Mouse (Mus musculus) hematopoietic stem cell, adult 5-6 weeks (primary cell): ENCODE results near the gene Ghr. TPM values are rescaled to one million over a fixed set of nuclear protein-coding genes. Genes with fewer than 3 reads are reported as not detected.
A peak's percentile ranks its signal among the peaks of the same experiment; 100 is the strongest.

Experiments used
- ATAC-seq, 2 experiments: fragments of 125-278 bp in 1 of 2; replicated peaks in 1 of 2; 2 replicates each; pipeline ENCODE4 v1.8.0; 2016 to 2017; ENCODE audit warnings: inconsistent platforms in 2 of 2, mild to moderate bottlenecking in 2 of 2, moderate number of reproducible peaks in 2 of 2, low read depth in 1 of 2, moderate TSS enrichment in 1 of 2; ENCODE audit not compliant: low FRiP score in 2 of 2, poor library complexity in 2 of 2, severe bottlenecking in 2 of 2, insufficient read depth in 1 of 2, low TSS enrichment in 1 of 2
- total RNA-seq: library from RNA; stranded (forward); fragments of 172-1452, 232-1000 nt; gene quantifications from 2 replicates; pipeline ENCODE4 v1.2.3, GENCODE M21; 2017

Ghr gene
- total RNA-seq: 2.9 and 3.1 TPM in 2 replicates

DNA sequence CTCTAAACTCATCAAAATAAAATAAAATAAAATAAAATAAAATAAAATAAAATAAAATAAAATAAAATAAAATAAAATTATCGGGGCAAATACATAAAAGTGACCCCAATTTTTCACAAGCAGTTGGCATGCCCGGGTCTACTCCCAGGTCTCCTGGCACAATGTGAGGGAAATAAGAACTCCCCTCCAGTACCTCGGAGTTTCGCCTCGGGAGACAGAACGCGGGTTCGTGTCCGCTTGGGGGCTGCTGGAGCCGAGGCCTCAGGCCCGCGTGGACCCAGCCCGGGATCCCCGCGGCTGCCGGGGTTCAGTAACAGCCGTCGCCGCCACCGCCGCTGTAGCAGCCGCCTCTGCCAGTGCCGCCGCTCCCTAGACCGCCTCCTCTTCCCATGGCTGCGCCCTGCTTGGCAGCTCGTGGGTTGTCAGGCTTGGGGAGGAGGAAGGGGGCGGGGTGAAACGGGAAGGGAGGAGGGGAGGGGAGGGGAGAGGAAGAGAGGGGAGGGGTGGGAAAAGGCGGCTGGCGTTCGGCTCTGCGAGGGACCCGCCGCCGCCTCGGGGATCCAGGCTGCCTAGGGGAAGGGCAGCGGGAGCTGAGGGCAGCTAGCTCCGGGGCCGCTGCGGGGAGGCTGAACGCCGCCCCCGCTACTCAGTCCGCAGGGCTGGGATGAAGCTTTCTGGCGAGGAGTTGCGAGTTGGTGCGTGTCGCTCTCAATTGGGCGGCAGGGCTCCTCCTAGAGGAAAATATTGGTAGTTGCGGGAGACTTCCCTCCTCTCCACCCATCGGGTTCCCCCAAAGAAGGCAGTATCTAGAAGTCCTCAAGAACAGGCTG lies at the start of gene Ghr:
Gene Ghr, minus strand, starts transcription at position 686 of the 830 bp plus-strand sequence.
- peak; percentile 89 to 93 for ATAC-seq

DNA sequence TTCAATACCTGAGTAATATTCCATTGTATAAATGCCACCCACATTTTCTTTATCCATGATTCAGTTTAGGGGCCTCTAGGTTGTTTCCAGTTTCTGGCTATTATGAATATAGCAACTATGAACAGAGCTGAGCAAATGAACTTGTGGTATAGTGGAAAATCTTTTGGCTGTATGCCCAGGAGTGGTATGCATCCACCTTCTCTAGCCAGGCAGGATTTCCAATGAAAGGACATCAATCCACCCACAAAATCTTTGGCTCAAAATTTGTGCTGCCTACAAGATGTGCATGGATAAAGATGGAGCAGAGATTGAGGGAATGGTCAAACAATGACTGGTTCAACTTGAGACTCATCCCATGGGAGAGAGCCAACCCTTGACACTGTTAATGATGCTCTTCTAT lies 39.5 kb upstream of the Ghr start:
- ATAC-seq: no peak

DNA sequence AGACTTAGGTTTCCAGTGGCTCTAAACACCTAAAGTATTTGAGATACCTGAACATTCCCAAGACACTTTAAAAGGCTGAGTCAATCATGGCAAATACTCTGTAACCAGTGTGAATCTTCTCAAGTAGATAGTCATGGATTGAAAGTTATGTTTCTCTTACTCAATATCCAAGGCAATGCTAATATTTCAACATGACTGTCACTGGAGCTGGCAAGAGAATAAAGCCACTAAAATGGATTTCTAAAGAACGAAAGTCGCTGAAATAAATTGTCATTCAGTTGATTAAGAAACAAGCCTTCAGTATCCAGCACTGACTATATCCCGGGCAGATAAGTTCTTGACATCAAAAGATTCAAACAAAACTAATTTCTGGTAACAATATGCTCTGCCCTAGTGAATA lies 37.1 kb upstream of the Ghr start:
- ATAC-seq: no peak

DNA sequence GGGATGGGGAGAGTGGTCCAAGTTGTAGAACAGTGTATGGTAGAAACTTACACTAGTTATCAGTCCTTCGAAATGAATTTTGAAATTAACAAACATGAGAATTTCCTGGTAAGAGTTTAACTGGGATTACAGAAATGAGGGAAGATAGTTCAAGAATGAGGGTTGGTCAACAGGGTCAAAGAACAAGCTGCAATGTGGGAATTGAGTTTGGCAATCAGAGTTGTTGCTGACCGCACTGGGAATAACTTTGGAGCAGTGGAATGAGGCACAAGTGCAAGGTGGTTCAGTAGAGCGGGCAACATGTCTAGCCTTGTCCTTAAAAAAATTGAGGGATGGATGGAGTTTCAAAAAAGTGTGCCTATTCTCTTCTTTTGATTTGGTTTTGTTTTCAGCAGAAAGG lies 35.0 kb upstream of the Ghr start:
- ATAC-seq: no peak

DNA sequence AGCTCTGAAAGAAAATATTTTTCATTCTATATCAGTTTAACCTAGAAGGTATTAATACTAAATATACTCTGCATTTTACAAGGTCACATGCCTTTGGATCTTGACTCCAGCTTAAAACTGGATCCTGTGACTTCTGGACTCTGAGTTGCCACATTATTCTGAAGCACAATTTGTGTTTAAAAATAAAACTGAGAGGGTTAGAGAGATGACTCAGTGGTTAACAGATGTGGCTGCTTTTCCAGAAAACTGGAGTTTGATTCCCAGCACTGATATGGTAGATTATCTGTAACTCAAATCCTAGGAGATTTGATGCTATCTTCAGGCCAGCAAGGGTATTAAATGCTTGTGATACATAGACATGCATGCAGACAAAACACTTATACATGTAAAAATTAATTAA lies 28.7 kb upstream of the Ghr start:
- no peak for ATAC-seq

DNA sequence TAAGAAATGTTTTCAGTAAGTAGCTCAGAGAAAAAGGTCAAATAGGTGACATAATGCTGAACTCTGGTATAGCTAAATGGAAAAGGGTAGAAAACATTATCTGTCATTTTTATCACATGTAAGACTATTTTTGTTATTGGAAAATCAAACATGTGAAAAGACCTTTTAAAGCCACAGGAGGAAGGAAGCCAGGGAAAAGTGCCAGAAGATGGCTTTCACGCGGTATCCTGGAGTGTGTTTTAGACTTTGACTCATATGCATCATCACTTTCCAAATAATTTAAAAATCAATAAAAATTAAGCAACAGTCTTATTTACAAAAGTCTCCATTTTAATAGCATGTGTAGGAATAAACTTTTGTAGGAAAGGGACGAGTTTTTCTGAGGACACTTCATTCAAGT lies 24.7 kb upstream of the Ghr start:
- ATAC-seq: no peak

DNA sequence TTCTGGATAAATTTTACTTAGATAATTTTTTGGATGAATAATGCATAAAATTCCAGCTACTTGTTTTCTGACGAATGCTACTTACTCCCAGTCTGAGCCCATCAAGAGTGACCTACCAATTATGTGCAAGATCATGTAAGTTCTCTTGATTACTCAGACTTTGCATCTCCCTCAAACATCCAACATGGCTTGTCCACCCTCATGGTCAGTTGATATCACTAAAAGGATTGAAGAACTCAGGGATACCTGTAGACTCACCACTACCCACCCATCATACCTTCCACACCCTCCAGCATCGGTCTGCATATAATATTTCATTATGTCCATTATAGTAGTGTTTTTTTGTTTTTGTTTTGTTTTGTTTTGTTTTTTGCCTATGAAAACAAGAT lies 18.8 kb upstream of the Ghr start:
- no peak for ATAC-seq

DNA sequence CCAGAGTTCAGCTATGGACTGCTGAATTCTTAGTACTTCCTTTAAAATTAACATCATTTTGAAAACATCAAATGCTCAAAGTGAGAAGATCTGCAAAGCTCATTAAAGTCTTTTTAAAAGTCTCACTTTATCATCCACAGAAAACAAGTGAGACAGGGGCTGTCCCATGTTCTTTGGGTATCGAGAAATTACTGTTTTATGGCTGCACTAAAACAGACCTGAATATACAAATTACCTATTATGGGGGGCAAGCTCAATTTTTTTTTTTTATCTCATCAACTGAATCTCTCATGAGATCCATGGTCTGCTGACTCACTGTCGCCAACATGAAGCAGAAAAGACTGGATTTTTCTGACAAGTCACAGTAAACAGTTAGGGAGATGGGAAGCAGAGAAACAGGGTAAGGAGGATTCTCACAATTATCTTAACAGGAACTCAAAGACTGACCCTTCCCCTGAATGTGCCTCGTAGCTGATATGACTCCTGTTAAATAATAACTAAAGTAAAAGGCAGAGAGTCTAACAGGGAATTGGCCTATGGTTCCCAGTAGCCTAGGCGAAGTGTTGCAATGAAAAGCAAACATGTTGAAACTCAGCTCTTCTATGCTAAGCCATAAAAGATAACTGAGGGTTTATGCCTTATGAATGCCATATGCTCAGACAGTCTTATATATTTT lies 18.3 kb upstream of the Ghr start:
- ATAC-seq: no peak

DNA sequence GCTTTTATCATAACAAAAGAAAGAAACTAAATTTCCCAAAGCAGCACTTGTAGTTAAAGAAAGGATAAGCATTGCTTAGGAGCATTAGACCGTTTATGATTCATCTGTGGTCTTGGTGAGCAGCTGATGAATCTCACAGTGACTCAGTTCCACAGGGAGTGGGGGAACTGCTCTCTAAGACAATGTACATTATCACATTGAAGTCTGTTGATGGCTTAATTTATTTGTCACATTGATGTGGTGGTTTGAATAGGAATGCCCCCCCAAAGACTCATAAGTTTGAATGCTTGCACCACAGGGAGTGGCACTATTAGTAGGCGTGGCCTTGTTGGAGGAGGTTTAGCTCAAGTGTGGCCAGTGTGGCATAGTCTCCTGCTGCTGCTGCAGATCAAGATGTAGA lies 4.6 kb upstream of the Ghr start:
- no peak for ATAC-seq

DNA sequence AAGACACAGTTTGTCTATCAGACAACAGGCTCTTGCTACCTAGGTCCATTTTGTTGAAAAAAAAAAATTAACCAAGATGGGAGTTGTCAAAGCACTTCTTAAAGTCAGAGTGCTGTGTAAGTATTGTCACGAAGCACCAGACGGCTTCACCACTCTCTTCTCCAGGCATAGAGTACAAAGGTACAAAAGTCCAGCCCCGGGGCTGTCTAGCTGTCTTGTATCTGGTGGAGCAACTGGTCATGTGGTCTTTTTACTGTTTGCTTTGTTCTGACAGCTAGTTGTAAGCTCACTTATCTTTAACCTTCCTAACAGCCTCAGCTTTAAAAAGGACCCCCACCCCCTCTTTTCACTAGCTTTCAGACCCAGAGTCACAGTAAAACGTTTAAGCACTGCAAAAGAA lies 1.1 kb upstream of the Ghr start:
- no peak for ATAC-seq

DNA sequence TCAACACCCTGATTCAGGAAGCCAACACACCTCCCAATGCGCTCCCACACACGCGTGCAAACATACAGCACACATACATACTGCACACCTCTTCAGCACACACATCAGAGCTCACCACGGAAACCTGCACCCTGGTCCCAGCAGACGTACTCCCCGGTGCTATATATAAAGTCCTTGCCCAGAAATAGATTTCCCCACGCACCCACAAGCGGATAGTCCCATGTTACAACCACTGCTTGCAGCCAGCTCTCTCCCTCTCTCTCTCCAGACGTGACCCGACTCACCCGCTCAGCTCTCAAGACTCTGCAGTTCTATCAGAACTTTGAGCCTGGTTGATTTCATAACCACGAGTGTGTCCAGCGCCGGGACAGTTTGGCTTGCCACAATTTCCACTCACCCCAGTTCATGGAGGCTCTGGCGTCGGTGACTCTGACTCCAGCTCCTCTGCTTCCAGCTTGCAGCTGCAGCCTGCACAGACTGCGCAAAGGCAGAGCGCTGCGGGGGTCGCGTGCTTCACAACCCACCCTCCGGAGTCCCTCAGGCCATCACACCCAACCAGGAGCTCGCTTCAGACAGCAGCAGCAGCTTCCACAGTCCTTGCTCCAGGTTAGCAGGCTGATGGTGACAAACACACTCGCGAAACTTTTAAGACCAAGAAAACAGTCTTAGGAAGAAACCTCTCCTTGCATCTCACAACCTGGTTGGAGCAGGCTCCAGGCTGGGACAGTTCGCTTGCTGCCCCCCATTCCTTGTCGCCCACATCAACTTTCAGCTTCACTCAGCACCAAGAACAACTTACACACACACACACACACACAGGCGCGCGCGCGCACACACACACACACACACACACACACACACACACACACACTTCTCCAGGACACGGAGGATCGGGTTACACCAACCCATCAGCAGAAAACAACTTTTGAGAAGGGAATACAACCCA lies 1.2 kb downstream of the Ghr start:
- peak; percentile 34 to 39 for ATAC-seq

DNA sequence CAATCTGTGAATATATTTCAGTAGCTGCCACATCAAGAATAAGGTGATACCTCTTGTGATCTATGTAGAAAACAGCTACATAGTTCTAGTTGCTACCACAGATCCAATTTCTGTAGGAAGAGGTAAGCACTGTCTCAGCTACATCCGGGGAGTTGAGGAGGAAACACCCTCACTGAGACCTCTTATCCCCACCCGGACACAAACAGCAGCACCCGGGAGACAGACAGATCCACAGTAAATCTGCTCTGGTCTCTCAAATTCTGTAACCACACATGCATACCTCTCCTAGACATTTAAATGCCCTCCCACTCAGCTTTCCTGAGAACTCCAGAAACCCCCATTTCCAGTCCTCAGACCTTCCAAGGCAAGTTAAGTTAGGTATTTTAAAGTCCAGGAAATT lies 2.0 kb downstream of the Ghr start:
- no peak for ATAC-seq

DNA sequence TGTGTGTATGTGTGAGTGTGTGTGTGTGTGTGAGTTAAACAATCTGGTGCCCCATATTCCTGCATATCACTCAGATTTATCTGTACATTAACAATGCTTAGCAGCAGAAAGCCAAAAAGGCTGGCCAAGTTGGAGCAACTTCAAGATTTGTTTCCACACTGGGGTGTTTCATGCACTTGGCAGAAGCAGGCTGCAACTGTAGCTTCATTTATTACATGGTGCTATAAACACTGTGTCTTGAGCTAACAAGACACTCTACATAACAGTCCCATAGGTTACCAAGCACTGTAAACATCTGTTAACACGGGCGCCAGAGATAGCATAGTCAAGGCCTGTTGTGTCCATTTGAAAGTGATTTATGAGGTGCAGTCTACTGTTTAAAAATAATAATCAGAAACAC lies 3.1 kb downstream of the Ghr start:
- no peak for ATAC-seq

DNA sequence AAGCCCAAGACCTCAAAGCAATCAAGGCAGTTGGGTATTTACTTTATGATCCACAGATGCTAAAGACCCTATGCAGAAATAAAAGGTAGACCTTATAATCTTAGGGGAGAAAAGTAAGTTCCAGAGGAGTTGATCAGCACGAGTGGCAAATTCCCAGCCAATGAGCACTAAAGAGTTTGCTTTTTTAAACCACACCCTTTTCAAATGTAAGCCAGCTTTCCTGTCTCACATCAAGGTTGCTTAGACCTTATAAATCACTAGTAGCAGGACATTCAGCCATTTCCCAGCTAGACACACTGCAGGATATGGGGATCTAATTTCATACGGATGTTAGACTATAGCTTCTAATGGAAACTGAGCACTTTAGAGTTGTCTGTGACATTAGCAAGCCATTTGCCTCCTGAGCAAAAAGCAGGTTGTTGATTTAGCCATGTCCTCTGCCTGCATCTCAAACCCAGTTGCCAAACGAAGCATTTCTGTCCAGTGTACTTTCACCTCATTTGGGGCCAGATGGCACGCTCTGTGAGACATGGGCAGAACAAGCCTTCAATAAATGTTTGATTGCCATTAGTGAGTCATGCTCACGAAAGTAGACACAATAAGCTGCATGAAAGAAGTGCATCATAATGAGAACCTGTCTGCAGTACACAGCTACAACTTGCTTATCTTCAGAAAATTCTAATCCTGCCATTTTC lies 4.9 kb downstream of the Ghr start:
- no peak for ATAC-seq

DNA sequence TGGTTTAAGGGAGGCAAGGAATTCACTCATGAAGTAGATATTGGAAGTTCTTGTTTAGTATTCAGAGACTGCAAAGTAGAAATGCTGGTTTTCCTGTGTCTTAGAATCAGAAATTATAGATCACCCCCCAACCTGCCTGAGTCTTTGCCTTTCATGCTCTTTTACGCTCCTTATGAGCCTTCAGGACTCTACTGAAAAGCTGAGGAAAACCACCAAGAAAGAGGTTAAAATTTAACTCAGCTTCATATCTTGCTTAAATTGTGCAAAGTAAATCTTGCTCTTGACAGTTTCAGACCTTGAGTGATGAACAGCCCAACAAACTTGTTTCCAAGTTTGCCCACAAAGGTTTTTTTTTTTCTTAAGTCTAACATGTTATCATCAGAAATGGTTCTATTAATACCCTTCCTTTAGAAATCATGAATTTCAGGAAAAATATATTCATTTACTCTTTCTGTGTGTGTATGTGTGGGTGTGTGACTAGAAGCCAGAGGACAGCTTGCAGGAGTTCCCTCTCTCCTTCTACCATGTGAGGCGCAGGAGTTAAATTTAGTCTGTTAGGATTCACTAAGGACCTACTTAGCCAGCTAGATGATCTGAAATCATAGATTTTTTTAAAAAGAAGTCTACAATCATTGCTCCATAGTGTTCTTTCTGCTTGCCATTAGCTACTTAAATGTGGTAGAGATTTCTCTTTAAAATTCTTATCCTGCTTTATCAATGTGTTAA lies 14.0 kb downstream of the Ghr start:
- no peak for ATAC-seq

DNA sequence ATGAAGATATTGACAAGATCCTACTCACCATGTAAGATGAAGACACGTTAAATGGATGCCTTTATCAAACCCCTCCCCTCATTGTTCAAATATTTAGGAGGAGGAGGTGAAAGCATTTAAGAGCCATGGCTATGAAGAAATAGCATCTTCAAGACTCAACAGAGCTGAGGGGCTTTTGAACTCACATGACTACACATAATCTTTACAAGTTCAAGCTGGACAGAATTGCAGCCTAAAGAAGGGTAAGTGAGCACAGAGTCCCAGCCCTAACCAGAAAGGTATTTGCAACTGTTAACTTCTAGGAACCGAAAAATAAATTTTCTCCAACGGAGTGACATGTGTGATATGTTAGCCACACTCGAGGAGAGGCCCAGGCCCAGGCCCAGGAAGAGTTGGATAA lies 18.7 kb downstream of the Ghr start:
- ATAC-seq: no peak
